Mouse (Mus musculus) monocyte, adult 5-6 weeks (primary cell): ENCODE measurements around the gene Ccdc57. TPM values are rescaled to one million over a fixed set of nuclear protein-coding genes. Genes with fewer than 3 reads are reported as not detected.

Source experiments
- ATAC-seq: fragments of 153-309, 156-312 bp; replicated peaks from 2 replicates; pipeline ENCODE4 v1.8.0; 2017; ENCODE audit warnings: mild to moderate bottlenecking; ENCODE audit not compliant: low TSS enrichment, insufficient number of reproducible peaks, severe bottlenecking, poor library complexity, low FRiP score
- total RNA-seq: library from RNA; stranded (forward); fragments of 200-1000, 200-491, 200-594 nt; gene quantifications from 3 replicates; pipeline ENCODE4 v1.2.3, GENCODE M21; 2017

Ccdc57 gene
- total RNA-seq, 1 experiment from 2014 or later: 0.57 TPM

DNA sequence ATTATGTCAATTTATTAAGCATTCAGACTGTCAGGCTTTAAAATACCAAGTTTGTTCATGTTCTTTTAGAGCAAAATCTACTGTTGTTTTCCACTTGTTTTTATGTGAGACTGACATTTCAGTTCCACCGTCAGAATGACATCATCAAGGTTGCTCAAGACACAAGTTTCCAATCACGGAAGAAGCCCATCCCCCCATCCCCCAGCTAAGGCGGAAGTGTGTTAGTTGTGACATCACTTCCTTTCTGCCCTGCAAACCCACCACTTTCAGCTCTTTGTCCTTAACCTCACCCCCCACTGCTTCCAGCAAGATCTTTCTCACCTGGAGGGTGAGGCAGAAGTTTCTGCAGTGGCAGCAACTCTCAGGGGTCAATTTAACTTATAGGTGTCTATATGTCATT lies 16.2 kb downstream of the Ccdc57 start:
- peak; percentile 98 for ATAC-seq

DNA sequence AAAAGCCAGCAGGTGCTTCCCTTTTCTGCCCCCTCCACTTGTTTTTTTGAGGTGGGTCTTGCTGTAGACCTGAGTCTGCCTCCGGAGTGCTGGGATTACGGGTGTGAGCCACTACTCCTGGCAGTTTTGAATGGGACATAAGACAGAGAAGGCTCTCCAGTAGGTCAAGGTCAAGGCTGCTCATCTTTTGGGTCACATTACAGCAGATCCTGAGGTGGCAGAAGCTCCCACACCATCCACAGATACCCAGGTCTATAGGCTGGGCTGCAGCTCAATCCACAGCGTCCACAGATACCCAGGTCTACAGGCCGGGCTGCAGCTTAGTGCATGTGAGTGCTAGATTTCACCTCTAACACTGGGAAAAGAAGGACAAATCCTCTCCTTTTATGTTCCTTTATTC lies 18.9 kb downstream of the Ccdc57 start:
- no peak for ATAC-seq

DNA sequence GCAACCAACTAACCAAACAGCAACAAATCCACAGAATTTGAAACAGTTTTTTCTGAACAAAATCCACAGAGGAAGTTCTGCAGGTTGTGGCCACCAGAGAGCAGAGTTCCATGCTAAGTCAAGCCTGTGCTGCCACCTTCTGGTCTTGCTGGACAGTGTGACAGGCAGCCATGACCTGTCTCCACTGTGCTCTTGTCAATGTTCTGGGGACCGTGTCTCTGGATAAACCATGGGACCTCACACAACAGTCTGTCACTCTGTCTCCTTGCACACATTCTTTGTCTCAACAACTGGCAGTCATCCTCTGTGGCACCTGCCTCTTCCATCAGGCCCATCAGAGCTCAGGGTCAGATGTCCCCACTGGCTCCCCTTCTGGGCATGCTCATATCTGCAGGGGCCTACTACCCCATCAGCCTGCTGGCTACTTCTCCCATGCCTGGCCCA lies 27.2 kb downstream of the Ccdc57 start:
- peak; percentile 96 for ATAC-seq

DNA sequence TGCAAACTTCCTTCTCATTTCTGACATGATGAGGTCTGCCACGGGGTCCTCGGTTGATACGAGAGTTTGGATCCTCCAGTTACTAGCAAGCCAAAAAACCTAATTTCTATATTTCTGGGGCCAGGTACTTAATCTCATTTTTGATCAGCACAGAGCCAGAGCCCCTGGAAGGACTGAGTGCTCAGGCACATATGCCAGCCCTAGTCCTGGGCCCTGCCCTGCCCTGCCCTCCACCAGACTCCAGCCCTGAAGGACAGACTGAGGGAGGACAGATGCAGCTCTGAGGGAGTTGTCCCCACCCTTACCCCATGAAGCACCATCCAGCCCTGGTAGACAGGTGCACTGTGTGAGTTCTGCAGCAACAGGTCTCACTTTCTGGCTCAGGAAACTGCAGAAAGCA lies 28.1 kb downstream of the Ccdc57 start:
- ATAC-seq: no peak

DNA sequence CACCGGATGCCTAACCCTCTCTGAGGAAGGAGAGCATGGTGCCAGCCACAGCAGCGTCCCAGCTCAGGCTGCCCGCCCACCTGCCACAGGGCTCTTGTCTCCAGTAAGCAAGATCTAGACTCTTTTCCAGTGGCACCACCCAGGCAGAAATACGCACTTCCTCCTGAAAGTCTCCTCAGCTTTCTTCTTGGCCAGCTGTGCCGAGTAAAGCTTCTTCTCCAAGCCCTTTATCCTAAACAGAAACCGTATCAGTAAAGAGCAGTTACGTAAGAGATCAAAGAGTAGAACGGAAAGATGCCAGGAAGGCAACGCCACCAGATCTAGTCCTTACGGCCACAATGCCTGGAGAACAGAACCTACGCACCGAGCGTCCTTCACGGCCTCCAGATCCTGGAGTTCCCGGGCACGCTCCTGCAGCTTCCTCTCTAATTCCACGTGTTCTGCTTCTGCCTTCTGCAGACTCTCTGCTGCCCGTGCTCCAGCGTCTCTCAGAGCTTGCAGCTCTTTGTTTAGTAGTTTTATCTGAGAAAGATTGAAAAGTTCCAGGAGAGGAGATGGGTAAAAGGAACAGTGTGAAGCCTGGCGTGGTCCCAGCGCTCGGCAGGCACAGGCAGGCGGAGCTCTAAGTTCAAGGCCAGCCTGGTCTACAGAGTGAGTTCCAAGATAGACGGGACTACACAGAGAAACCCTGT lies 29.4 kb downstream of the Ccdc57 start:
- ATAC-seq: no peak

DNA sequence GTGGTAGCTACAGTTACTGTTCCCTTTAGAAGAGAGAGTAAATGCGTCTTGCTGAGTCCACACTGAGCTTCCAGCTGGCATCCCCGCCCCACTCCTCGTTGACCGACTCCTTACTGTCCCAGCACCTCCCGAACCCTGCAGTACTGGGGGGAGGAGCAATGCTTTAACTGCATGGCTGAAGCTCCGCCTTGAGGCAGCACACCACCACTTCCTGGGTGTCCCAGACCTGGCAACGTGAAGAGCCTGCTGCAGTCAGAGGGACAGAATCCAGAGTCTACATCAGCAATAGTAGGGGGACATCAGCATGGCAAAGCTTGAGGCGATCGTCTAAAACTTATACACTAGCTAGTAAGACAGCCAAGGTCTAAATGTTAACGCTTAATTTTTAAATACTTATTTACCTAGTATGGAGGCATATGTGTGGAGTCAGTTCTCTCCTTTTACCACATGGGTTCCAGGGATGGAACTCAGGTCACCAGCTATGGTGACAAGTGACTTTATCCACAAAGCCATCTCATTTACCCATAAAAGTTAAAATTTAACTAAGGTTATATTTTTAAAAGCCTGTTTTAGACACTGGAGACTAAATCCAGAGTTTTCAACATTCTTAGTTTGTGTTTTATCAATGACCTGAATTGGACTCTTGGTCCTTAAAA lies 30.1 kb downstream of the Ccdc57 start:
- no peak for ATAC-seq

DNA sequence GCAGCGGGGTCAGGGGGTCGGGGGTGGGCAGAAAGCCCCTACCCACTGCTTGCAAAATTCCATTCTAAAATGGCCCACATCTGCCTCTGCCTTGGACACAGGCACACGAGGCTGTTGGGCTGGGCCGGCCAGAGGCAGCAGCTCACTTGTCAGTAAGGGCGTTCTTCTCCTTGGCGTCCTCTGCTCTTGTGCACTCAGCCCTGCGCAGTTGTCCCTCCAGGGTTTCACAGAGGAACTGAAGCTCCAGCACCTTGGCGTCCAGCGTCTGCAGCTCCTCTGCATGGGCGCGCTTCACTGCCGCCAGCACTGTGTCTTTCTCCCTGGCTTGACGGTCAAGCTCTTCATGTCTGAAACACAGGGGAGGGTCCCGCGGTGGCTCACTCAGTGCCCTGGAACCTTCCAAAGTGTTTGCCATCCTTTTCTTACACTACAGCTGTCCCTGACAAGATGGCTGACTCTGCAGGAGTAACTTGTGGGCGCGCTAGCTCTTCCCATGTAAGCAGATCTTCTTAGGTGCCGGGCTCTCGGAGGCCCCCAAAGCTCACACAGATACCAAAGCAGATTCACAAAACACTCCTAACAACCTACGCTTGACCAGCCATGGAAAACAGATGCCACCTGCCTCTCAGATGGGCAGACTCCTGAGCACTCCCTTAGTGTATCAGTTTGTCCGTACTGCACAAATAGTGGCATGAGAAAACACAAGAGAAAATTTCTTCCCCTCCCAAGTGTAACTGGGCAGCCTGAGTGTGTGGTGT lies 30.8 kb downstream of the Ccdc57 start:
- ATAC-seq: no peak

DNA sequence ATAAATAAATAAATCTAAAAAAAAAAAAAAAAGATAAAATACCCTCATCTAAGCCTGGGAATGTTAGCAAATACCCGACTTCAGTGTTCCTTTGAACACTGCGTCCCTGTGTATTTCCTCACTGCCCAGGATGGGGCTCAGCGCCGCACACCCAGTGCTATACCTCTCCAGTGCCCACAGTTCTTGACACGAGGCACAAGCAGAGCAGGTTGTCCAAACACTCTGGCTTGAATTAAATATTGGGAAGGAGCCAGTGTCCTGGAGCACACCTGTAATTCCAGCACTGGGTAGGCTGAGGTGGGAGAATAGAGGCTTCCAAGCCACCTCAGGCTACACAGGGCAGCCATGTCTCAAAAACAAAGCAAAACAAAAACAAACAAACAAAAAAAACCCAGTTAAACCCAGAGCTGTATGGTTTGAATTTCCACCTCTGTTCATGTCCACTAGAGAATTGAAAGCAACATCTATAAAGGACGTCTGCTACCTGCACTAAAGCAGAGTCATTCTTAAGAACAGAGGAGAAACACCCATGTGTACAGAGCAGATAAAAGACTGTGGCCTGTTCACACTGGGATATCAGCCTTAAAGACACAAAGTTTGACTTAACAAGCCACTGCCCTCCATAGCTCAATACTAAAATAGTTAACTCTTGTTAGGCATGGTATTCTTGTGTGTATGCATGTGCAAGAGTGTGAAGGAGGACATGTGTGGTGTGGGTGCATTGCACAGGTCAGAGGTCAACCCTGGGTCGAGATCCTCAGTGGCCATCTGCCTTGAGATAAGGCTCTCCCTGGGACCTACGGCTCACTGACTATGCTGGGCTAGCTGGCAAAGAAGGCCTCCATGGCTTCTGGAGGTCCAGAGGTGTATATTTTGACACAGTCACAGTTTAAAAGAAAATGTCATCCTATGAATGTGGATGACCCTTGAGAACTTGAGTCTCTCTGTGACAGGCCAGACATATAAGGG lies 32.1 kb downstream of the Ccdc57 start:
- no peak for ATAC-seq

DNA sequence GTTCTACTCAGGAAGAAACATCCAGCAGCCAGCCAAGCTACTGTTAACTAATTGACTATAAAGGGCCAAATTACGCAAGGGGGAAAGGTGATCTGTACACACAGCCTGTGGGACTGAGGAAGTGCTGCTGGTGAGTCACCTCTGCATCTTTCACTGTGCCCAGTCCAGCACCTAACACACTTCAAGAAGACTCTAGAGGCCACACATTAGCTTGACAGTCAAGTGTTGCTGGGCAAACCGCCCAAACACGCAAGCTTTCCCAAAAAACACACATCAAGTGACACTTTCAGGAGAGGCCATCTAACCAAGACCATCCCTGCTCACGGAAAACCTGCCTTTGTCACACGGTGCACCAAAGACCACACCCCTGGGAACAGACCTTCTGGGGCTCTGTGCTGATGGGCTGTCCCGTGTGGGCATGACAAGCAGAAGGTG lies 34.5 kb downstream of the Ccdc57 start:
- ATAC-seq: no peak

DNA sequence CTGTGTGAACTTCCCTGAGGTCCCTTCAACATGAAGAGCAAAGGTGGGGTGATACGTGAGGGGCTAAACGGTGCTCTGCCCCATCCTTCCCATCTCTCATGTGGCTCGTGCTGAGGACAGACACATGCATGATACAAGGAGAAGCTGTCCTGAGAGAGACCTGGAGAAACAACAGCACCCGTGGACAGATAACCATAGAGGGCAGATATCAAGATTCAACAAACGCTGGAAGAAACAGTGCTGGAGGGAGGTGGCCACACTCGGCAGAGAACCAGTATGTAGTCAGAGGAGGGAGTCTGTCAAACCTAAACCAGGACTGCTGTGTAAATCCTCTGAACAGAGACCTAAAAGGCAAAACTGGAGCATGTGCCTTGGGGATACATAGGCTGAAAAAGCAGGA lies 37.2 kb downstream of the Ccdc57 start:
- no peak for ATAC-seq

DNA sequence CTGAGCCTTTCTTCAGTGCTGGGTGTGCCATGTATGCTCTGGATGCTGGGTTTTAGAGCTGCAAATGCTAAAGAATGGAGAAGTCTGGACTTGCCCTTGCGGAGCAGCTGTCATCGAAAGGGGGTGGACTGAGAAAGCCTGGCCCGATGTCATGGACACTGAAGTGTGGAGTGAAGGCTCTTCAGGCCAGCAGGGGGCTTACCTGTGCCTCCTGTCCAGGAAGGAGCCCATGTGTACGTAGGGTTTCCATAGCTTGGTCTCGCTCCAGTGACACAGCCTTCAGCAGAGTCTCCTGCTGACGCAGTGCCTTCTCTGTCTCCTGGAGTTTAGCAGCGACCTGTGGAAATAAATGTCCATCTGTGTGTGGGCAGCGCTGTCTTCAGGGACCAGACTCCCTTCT lies 38.3 kb downstream of the Ccdc57 start:
- ATAC-seq: no peak

DNA sequence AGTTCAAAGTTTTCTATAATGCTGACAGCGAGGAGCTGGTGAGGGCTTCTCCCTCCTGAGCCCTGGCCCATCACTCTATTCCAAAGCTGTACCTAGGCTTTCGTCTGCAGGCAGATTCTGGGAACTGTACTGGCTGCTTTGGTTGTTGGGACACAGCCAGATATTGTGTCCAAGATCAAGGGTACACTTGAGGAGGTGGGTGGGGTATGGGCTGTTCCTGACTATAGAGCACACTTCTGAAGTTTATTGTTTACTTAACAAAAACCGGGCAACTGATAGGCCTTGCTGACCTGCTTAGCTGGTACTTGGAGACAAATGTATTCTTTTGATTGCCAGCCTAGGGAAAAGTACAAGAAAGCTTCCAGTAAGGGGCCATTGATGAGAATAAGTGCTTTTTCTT lies 43.5 kb downstream of the Ccdc57 start:
- ATAC-seq: no peak

DNA sequence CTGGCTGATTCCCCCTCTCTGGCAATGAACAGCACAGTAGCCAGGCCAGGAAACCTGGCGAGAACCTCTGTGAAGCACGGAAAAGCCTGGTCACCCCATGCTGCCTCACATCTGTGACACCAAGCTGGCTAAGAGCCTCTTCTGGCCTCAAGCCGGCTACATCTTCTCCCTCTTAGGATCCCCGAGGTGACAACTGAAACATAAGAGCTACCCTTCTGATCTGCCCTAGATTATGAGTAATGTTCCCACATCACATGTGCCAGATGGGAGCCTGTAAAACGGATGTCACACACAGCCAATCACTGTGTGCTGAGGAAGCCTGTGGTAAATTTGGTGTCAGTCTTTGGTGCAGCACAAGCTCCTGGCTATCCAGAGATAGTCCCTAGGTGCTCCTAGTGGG lies 44.0 kb downstream of the Ccdc57 start:
- ATAC-seq: no peak

DNA sequence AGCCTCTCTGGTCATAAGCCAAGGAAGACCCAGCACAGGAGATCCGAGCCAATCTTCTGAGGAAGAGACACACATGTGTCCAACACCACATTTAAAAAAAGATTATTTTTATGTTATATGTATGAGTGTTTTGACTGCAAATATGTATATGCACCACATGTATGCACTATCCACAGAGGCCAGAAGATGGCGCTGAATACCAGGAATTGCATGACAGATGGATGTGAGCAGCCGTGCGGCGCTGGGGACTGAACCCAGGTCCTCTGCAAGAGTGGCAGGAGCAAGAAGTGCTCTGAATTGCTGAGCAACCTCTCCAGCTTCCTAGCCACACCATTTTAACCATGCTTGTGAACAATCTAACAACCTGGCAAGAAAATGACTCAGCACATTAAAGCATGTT lies 45.2 kb downstream of the Ccdc57 start:
- no peak for ATAC-seq

DNA sequence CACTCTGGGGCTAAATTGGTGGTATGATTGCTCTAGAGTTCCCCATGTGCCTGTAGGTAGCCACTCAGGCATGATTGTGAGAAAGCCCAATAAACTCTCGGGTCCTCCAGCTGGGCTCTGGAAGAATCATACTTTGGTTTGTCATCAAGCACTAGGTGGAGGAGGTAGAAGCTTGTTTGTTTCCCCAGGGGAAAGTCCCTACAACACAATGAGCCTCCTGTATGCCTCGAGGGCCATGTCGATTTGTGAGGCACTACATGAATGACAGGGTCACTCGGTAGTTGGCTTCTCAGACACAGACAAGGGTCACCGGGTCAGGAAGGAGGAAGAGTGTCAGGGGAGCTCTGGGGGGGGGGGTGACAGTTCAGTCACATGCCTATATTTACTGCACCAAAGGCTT lies 46.2 kb downstream of the Ccdc57 start:
- ATAC-seq: no peak

DNA sequence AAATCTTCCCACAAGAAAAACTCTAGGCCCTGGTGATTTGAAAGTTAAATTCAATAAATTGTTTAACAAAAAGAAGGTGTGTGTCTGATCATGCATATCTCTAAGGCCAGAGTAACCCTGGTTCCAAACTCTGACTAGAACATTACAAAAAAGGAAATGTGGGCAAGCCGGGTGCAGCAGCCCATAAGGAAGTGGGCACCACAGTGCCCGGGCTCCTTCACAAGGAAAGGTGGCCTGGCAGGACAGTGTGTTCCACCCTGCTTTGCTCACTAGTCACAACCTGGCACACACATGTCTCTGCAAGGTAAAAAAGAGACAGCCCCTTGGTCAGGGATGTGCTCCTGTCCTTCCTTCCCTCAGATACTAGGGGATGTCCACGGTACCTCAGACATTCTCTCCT lies 49.1 kb downstream of the Ccdc57 start:
- no peak for ATAC-seq

DNA sequence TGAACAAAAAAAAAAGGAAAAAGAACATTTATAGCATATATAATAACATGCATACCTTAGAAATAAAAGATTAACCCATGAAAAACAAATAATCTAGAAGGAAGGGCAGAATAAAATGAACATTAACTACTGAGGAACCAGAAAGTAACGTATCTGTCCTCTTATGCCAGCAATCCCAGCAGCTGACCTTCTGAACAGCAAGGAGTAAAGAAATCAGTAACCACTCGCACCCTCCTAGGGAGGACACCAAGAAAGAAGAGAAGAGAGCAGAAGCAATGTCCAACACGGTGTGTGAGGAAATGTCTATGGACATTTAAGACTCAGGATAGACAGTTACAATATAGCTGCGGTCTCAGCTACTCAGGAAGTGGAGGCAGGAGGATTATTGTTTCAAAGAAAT lies 49.7 kb downstream of the Ccdc57 start:
- ATAC-seq: no peak

DNA sequence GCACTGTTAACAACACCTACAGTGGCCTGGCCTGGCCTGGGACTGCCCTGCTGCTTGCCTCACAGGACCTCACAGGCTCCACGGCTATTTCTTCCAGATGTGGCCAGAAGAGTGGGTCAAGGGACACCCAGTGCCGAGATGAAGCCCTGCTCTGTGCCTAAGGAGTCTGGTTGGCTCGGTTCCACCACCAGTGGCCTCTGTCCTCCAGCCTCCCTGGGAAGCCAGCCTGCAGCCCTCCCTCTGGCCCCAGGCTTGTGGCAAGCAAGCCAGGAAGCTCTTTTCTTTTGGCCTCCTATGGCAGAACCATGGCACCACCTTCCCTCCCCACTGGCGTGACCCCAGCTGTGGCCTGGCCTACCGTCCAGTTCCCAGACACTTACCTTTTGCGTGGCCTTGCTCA lies 59.5 kb downstream of the Ccdc57 start:
- no peak for ATAC-seq

DNA sequence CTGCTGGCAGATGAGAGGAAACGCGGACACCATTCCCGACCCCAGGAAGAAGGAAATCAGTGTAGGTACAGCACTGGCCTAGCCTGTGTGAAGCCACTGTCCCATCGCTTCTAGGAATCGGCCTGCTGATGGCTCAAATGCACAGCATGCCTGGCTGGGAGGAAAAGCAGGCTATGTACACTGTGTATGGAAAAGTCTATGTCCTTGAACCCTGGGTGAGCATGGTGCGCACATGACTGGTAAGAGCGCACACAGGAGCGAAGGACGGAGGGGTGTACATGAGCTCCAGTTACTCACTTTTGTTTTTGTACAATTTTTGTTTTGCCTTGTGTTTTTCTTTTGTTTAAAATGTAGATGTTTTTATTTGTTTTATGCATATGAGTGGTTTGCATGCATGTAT lies 61.2 kb downstream of the Ccdc57 start:
- no peak for ATAC-seq
